Mouse (Mus musculus) mouse trophoblast stem cell (cell line): ENCODE measurements around the gene Hist1h3f.

Experiments
- in situ Hi-C, 2 experiments: fragments of 300-500 bp; cut with MseI, MboI; formaldehyde crosslinking; loops; 2 replicates in 1 of 2; 3 replicates in 1 of 2; pipeline ENCODE4 v1.15.1; 2025

Gene Hist1h3f

DNA sequence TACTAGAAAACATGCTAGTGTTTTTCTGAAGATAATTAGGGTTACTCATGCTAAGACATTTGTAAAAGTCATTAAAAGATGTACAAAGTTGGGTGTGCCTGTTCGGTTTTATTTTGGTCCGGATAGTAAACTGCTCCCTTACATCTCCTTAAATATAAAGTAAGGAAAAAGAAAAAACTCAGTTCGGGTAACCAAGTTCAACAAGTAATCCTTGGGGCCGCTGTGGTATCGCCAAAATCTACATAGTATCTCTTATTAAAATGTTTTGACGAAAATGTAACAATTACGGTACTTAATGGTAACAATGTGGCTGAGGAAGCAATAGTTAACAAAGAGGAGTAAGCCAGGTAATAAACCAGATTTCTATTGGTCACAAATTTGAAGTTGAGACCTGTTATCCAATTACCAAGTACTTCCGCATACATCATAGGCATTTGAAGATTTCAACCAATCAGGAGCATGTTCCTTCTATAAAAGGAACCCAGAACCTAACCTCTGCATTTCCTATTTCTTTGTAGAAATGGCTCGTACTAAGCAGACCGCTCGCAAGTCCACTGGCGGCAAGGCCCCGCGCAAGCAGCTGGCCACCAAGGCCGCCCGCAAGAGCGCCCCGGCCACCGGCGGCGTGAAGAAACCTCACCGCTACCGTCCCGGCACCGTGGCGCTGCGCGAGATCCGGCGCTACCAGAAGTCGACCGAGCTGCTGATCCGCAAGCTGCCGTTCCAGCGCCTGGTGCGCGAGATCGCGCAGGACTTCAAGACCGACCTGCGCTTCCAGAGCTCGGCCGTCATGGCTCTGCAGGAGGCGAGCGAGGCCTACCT lies at the start of gene Hist1h3f:
Hist1h3f (plus strand) TSS at position 88 of the 822 bp plus-strand sequence.
- in situ Hi-C loops, result no loop called here

DNA sequence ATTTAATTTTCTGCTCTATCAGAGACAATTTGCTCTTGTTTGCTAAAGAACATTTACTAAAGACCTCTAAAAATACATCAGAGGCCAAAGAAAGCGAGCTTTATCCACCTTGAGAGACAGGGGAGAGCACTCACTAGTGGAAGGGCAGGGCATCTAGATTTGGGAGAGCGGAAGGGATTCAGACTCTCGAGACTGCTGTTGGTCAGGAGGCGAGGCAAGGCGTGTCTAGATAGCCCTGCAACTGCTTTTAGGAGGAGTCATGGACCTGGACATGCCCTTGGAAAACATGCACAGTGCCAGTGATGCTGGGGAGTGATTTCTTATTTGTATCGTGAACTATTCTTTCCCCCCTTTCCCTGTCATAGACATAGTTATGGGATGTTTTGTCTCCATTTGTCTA lies 48.3 kb upstream of the Hist1h3f start:
- in situ Hi-C loops, result no loop called here

DNA sequence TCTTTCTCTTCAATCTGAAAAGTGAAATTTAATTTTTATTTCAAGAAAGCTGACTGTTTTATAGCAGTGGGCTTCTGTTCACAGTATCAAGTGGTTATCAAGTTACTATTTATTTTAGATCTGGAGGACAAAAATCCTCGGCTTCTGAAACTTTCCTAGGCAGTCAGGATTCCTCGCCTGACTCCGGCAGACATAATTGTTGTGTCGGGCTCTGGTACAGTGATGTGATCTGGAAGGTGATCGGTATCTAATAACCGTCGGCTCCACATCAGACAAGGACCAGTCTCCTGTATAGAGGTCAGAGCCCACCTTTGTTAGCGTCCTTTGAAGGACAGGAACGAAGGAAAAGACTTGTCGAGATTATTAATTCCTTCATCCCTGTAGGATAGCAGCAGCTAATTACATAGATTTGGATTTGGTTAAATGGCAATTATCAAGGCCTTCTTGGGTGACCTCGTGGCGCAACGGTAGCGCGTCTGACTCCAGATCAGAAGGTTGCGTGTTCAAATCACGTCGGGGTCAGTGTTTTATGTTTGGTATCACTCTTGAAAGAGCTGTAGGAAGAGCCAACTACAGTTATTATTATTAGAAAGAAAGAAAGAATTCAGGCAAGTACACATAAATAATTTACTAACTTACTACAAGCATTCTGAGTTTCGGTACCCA lies 46.1 kb upstream of the Hist1h3f start:
- in situ Hi-C loops, result no loop called here

DNA sequence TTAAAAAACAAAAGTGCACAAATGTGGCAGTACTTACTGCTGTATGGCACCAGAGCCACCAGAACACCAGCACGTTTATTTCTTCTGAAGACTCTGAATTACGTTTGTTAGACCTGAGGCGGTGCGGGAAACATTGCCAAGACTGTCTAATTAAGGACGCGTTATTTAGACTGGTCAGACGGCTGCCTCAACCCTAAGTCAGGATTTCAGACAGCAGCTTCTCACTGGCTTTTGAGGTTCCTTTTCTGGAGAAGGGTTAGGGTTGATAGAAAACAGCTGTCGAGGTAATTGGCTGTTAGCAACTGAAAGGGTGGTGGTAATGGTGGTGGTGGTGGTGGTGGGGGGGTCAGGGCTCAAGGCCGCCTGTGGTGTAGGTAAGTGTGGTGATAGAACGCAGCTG lies 45.2 kb upstream of the Hist1h3f start:
- in situ Hi-C loops, result no loop called here

DNA sequence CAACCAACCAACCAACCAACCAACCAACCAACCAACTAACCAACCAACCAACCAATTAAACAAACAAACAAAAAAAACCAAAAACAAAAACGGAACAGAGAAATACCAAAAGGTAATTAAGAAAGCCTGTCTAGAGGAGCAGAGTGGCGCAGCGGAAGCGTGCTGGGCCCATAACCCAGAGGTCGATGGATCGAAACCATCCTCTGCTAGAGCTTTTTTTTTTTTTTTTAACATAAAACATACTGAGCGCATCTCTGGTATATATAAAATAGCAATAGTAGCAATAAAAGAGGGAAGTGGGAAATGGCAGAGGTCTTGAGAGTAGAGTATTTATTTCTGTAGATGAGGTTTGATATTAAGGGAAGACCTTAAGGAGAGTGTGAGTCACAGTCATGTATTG lies 43.9 kb upstream of the Hist1h3f start:
- in situ Hi-C loops, result loop anchor here in 1 of 2 experiments (25.0 kb wide), 1 partner anchor 1463 kb away; the partner anchor contains the start of genes Hist1h2ag, Hist1h2ah, Hist1h2bj and Hist1h2bk

DNA sequence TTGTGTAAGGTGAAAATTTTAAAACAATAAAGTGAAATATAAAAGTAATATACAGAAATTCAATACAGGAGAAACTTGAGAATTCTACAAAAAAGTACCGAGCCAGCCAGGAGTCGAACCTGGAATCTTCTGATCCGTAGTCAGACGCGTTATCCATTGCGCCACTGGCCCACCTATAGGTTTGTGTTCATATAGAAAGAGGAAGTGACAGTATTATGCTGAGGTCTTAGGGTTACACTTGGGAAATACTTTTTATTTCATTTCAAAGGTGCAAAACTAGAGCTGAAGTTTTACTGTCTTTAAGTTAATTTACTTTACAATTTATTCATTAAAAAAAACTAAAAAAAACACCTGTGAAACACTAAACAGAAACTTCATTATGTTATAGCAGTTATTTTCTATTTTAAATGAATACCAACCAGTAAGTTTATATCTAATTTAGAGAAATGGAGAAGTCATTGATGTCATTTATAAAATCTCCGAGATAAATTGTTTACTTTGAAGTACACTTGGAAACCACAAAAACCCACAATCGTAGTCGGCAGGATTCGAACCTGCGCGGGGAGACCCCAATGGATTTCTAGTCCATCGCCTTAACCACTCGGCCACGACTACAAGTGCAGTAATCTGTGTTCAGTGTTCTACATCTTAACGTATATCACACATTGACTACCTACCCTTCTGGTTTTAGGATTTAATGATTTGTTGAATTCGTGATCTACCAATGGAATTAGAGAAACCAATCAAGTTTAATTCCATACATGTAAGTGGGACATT lies 43.2 kb upstream of the Hist1h3f start:
- in situ Hi-C loops, result loop anchor here in 1 of 2 experiments (25.0 kb wide), 1 partner anchor 1463 kb away; the partner anchor contains the start of genes Hist1h2ag, Hist1h2ah, Hist1h2bj and Hist1h2bk

DNA sequence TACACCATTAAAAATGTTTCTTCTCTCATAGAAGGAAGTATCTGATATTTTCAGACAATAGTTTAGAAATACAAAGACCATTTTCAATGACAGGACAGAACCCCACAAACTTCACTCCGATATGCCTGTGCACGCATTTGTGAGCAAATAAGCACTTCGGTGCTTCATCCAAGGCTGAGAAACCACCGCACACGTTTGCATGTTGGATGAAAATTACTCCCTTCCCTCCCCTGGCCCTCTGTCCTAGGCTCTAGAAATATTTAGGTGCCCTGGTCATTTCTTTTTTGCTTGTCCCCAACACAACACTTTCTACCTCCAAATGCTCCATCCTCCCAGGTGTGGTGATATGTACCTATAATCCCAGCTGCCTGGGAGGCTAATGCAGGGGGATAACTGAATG lies 42.3 kb upstream of the Hist1h3f start:
- in situ Hi-C loops, result loop anchor here in 1 of 2 experiments (25.0 kb wide), 1 partner anchor 1464 kb away; the partner anchor contains the start of genes Hist1h2ag, Hist1h2ah, Hist1h2bj and Hist1h2bk

DNA sequence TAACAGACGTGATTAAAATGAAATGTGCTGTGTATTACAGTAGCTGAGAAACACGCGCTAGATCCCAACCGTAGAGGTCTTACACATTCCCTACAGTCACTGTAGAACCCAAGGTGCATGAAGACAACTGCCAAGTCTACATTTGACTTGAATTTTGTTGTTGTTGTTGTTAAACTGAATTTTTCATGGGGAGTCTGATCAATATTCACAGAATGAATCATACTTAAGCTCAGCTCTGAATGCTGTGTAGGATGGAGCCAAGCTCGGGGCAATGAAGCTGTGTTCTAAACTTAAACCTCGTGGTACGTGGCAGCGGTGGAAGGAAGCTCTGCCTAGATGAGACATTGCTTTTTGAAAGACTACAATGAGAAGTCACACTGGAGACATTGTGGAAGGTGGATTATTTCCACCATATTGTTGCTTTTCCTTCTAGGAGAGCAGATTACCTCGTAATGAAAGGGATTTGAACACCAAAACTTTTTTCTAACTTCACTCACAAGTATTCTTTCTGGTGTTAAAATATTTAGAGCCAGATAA lies 41.8 kb upstream of the Hist1h3f start:
- in situ Hi-C loops, result loop anchor here in 1 of 2 experiments (25.0 kb wide), 1 partner anchor 1465 kb away; the partner anchor contains the start of genes Hist1h2ag, Hist1h2ah, Hist1h2bj and Hist1h2bk

DNA sequence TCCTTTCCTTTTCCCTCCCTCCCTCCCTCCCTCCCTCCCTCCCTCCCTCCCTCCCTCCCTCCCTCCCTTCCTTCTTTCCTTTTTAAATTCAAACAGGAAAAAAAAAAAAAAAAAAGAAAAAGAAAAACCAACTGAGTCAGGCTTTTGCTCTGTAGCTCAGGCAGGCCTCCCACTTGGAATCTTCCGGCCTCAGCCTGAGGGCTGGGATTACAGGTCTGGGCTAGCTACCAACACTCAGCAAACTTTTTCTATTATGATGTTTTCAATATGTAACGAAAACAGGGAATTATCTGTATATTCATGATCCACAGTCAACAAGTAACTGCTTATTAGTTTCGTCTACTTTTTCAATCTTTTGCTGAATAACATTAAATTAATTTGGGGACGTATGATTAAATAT lies 40.9 kb upstream of the Hist1h3f start:
- in situ Hi-C loops, result loop anchor here in 1 of 2 experiments (25.0 kb wide), 1 partner anchor 1466 kb away; the partner anchor contains the start of genes Hist1h2ag, Hist1h2ah, Hist1h2bj and Hist1h2bk

DNA sequence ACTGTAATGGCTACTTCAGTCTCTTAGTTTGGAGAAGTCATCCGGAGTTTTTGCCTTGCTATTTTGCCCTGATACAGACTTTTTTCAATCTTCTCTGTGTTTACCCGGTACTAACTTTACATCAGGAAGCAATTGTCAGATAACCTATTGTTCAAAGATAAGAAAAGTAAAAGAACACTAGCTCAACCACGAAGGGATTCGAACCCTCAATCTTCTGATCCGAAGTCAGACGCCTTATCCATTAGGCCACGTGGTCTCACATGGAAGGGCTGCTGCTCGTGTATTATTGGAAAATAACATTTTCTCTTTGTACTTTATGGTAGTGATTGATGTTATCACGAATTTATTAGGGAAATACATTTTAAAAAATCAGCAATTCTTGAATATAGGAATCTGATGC lies 40.1 kb upstream of the Hist1h3f start:
- in situ Hi-C loops, result loop anchor here in 1 of 2 experiments (25.0 kb wide), 1 partner anchor 1466 kb away; the partner anchor contains the start of genes Hist1h2ag, Hist1h2ah, Hist1h2bj and Hist1h2bk

DNA sequence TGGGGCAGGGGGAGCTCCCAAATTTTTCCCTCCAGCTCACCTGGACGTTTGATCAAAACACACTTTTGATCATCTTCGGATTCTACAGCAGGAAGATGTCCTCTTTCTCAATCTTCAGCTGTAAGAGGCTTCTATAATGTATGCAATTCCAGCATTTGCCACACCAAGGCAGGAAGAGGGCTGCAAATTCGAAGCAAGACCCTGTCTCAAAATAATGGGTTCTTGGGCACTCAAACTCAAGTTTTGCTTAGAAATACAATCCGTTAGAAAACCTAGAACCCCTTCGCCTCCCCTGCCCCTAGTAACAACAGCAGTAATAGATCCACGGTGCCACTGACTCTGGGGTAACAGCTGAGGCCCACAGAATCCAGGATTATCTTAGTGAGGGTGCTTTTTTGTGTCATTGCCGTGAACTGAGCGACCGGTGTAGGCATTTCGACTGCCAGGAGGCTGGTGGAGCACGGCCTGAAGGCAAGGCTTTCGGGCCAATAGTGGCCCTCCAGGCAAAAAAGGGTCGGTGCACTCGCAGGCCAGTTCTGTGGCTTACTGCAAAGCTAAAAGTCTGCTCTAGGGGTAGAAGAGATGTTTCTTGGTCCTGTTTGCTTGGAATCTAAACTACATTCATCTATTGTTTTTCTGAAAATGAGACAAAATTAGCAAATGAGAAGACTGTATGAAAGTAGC lies 38.0 kb upstream of the Hist1h3f start:
- in situ Hi-C loops, result loop anchor here in 1 of 2 experiments (25.0 kb wide), 1 partner anchor 1469 kb away; the partner anchor contains the start of genes Hist1h2ag, Hist1h2ah, Hist1h2bj and Hist1h2bk

DNA sequence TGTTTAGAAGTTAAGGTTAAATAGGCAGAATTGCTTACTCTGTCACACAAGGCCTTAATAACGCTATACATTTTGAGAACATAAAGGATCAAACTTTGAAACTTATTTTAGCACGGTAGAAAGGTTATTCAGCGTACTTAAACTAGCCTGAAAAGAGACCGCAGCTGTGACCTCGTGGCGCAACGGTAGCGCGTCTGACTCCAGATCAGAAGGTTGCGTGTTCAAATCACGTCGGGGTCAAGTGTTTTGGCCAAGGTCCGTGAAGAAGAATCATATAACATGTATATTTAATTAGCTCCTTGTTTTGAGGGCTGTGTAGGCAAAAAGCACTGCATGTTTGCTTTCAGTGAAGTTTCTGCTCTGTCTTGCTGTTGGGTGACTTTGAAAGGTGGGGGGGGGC lies 37.5 kb upstream of the Hist1h3f start:
- in situ Hi-C loops, result loop anchor here in 1 of 2 experiments (25.0 kb wide), 1 partner anchor 1469 kb away; the partner anchor contains the start of genes Hist1h2ag, Hist1h2ah, Hist1h2bj and Hist1h2bk

DNA sequence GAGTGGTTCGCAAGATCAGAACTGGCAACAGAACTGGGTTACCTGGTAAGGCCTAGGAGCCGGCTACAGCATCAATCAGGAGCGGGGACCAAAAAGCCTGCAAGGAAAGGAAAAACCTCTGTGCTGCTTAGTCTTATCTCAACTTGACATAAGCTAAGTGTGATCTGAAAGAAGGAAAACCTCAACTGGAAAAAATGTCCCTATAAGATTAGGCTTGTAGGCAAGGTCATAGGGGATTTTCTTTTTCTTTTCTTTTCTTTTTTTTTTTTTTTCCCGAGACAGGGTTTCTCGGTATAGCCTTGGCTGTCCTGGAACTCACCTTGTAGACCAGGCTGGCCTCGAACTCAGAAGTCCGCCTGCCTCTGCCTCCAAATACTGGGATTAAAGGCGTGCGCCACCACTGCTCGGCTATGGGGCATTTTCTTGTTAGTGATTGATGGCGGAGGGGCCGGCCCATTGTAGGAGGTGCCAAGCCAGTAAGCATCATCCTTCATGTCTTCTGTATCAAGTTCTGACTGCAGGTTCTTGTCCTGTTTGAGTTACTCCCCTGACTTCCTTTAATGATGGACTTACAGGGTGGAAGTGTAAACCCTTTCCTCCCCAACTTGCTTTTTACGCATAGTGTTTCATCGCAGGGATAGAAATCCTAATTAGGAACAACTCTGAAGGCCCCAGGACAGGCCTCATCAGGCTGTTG lies 36.9 kb upstream of the Hist1h3f start:
- in situ Hi-C loops, result loop anchor here in 1 of 2 experiments (25.0 kb wide), 1 partner anchor 1470 kb away; the partner anchor contains the start of genes Hist1h2ag, Hist1h2ah, Hist1h2bj and Hist1h2bk

DNA sequence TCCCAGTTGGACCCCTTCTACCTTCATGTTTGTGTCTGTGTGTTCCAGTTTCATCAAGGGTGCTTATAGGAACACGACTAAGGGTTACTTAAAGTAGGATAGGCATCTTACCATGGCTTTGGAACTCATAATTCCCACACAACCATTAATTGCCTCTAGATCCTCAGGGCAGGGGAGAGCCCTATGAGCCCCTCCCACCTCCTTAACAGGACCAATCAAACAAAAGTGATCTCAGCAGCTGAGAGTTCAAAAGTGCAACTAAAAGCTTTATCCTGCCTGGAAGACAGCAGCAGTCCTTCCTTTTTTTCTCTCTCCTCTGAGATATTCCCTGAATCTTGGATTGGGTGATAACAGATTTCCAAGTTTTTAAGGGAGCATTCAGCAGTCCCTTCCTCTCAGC lies 33.7 kb upstream of the Hist1h3f start:
- in situ Hi-C loops, result loop anchor here in 1 of 2 experiments (10.0 to 25.0 kb wide), 2 partner anchors 1473 to 1575 kb away; partner anchors contain the start of genes Hist1h2ag, Hist1h2ah, Hist1h2bj and Hist1h2bk

DNA sequence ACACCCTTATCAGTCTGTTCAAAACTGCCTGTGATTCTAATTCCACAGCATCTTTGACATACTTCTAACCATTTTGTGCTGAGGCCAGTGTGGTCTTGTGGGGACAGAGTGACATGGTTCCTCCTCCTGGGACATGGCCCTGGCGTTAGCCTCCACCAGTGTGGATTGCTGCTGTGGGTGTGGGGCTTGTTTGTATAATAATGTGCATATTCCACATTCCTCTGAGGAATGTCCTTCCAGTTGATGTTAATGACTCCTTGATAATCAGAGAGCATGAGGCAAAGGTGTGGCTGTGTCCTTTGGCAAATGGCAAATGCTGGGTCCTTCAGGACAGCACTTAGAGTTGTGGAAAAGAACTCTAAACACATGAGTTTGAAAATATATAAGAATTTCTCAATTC lies 30.3 kb upstream of the Hist1h3f start:
- in situ Hi-C loops, result loop anchor here in 1 of 2 experiments (10.0 to 25.0 kb wide), 2 partner anchors 1476 to 1579 kb away; partner anchors contain the start of genes Hist1h2ag, Hist1h2ah, Hist1h2bj and Hist1h2bk

DNA sequence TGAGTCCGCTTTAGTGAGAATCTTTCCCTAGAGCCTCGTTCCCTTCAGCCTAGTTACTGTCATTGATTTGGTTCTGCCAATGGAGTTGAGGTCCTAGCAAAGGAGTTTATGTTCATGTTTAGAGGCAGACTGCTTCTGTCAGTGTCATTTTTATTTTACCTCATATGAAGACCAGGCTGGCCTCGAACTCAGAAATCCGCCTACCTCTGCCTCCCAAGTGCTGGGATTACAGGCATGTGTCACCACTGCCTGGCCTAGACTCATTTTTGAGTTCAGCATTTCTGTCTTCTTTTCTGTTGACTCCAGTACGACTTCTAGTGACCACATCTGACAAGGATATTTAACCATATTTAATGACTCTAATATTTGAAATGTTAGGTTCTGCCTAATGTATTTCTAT lies 28.6 kb upstream of the Hist1h3f start:
- in situ Hi-C loops, result loop anchor here (5.0 to 25.0 kb wide), 3 partner anchors 78 to 1580 kb away; partner anchors contain the start of genes Hist1h2ag (in 1 of the 2), Hist1h2ah (in 1 of the 2), Hist1h2bj (in 1 of the 2) and Hist1h2bk (in 1 of the 2)

DNA sequence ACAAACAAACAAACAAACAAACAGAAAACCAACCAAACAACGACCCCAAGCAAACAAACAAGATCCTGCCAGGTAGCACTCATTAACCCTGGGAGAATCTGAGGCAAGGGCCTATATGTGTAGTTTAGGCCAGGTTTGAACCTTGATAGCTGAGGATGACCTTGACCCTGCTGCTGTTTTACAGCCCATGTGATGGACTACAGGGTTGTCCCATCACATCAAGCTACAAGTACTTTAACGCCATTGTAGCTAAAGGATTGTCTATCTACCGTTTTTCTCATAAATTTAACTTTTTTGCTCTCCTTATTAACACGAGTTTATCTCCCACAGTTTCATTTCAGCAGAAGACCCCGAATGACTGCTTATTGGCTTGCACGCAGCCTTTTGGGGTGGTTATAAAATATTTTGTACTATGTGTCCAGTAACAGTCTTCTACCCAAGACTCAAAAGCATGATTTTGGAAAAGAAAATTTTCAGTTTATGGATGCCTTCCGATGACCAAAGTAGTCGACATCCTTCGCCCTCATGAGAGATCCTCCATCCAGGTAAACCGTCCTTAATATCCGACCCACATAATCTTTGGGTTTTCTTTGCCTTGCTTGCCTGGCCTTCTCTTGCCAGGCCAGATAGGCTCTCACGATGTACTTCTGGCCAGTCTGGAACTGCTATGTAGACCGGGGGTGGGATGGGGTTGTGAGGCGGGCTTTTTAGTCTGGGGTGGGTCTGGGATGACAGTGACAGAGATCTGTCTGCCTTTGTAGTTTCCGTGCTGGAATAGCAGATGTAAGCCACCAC lies 27.8 kb upstream of the Hist1h3f start:
- in situ Hi-C loops, result loop anchor here (5.0 to 25.0 kb wide), 3 partner anchors 79 to 1581 kb away; partner anchors contain the start of genes Hist1h2ag (in 1 of the 2), Hist1h2ah (in 1 of the 2), Hist1h2bj (in 1 of the 2) and Hist1h2bk (in 1 of the 2)
